Mouse (Mus musculus) spleen, adult 18-20 months (tissue): Measurements from ENCODE around the gene Bpifa5.
A peak's percentile ranks its signal among the peaks of the same experiment; 100 is the strongest.
"Not testable (repeated sequence)": the region's sequence is repeated elsewhere in the genome, so short reads cannot be mapped to it uniquely, and the experiment has no call there.

ENCODE experiments used
- DNase-seq, 2 experiments: peaks; one replicate each; pipeline ENCODE4 v3.0.0; 2022; ENCODE audit warnings: mixed read lengths in 2 of 2

Gene Bpifa5

DNA sequence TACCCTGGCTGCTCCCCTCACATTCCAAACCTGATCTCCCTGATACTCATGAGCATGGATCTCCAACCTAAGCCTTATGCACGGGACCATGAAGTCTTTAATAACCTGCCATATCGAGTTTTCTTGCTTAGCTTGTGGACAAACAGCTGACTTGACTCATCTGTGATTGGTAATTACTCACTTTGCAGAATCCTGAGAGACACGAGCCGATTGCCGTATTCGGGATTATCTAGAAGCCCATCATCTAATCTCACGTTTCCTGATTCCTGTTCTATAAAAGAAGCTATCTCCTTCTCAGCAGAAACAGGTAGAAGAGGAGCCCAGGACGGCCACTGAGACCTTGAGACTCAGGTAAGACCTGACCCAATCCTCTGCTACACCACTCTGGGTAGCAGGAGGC lies at the start of gene Bpifa5:
Gene Bpifa5 (plus strand): TSS at position 301 of the 400 bp plus-strand sequence.
- no peak for DNase-seq

- no peak for DNase-seq
These were observed 45.0 kb upstream of the Bpifa5 start for GRCm38 (mm10) chr2:154117381-154117780.

DNA sequence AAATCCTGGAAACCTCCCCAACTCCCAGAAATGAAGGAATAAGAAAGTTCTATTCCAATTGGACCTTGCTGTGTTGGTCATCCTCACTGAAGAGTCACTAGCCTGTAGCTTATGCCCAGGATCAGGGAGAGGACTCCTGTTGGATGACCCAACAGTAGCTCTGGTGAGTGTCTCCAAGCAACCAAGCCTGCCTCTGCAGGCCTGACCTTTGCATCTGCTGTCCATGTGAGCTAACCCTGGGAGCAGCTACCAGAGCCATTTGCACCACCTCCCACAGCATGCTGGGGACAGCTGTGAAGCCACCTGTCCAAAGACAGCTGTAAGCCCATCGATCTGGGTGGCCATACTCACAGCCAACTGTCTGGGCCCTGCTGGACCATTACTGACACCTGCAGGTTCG lies 32.3 kb upstream of the Bpifa5 start, which contains the start of gene Bpifa3:
Gene Bpifa3 (plus strand): TSS at position 217 of the 400 bp plus-strand sequence.
- DNase-seq: no peak

DNA sequence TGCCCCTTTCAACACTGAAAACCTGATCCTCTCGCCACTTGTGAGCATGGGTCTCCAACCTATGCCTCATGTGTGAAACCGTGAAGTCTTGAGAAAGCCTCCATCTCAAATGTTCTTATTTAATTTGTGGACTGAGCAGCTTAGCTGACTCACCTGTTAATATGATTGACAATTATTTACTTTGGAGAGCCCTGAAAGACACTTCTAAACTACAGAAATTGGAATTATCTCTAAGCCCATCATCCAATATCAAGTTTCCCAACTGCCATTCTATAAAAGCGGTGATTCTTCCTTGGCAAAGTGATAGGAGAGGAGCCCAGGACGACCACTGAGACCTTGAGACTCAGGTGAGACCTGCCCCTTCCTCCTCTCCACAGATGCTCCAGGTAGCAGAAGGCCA lies 19.8 kb upstream of the Bpifa5 start, which contains the start of gene Bpifa1:
Gene Bpifa1 (plus strand): TSS at position 301 of the 400 bp plus-strand sequence.
- no peak for DNase-seq

- no peak for DNase-seq
These were observed 18.7 kb upstream of the Bpifa5 start for GRCm38 (mm10) chr2:154143735-154144134.

DNA sequence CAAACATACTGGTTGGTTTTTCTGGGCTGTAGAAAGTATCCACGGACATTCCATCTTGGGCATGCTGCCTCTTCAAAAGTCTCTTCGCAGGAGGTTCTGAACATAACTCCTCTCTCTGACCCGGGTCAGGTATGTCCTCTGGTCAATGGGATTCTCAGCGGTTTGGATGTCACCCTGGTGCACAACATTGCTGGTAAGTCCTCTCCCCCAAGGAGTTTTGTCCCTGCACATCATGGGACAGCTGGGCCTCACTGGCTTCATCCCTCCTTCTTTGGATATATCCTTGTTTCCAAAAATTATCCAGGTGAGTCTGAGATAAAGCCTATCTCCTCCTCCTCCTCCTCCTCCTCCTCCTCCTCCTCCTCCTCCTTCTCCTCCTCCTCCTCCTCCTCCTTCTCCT lies 14.9 kb upstream of the Bpifa5 start:
- DNase-seq: no peak

GRCm38 (mm10) chr2:154158433-154158832 lies 4.0 kb upstream of the Bpifa5 start:
- peak in 1 of 2 experiments; percentile 5 for DNase-seq

GRCm38 (mm10) chr2:154163306-154163705 lies 899 bp downstream of the Bpifa5 start:
- no peak for DNase-seq

DNA sequence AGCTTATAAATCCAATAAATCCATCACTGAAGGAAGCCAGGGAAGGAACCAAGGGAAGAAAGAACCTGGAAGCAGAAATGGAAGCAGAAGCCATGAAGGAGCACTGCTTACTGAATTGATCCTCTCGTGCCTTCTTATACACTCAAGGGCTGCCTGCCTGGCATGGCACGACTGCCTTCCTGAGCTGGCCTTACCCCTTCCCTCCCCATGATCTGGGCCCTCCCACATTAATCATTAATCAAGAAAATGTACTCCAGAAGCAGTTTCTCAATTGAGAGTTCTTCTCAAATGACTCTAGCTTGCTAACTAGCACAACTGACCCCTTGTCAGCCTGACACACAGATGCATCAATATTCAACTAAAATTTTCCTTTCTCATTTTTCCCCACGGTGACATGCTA lies 6.8 kb downstream of the Bpifa5 start:
- no peak for DNase-seq

- DNase-seq: no peak
These were observed 9.2 kb downstream of the Bpifa5 start for GRCm38 (mm10) chr2:154171621-154172020.

DNA sequence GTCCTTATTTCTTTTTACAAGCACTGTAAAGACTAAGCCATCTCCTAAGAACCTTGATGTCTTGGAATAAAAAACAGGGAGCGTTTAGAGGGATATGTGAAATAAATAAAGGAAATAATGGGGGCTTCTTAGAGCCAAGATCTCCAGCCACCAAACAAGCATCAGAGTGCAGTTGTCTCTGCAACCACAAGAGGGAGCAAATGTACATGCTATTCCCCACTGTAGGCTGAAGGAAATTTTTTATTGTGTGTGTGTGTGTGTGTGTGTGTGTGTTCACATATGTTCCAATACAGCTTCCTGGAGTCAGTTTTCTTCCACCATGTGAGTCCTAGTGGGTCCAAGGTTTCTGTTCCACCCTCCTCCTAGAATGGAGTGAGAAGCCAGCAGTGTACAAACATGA lies 10.9 kb downstream of the Bpifa5 start:
- no peak for DNase-seq

DNA sequence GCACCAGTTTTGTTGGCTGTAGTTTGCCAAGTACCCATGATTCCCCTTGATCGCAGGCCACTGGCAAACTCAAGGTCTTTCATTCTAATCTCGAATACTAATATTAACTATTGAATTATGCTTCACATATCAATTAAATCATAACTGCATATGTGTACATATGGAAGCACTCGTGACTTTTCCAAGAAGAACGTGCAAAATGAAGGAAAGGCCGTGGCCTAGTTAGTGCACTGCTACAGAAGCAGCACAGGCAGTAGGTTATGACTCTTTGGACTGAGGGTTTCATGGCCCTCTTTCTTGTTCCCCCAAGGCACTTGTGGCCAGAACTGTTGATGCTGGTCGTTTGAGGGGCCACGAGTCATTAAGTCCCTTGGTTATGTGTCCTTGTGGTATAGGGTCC lies 19.5 kb downstream of the Bpifa5 start:
- DNase-seq: not testable (repeated sequence)

GRCm38 (mm10) chr2:154183061-154183460 lies 20.7 kb downstream of the Bpifa5 start:
- not testable (repeated sequence) for DNase-seq

DNA sequence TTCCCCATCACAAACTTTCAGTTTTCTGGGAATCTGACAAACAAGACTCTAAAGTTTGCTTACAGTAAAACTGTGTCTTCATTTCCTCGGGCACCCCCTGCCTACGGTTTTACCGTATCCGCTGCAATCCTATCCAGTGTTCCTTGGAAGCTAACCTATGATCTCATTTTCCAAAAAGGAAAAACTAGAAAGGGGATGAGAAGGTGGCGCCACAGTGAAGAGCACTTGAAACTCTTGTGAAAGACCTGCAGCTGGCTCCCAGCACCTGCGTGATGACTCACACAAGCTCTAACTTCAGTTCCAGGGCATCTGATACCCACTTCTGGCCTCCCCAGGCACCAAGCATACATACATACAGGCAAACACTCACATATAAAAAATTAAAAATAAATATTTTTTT lies 22.9 kb downstream of the Bpifa5 start:
- DNase-seq: no peak

DNA sequence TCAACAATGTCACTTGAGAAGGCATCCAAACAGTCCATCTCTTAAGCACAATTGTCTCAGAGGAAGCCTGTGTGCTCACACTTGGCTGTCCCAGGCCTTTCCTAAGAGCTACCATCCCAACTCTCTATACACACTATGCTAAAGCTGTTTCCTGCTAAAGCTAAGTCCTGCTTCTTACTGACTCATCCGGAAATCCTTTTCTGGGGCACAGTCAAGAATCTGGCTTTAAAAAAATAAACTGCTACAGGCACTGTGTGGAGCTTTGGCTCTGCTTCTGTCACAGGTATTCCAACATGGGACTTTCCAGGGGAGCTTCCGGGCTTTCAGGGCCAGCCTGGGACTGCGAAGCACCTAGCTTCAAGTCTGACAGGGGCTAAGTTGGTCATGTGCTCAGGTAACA lies 23.3 kb downstream of the Bpifa5 start:
- no peak for DNase-seq

DNA sequence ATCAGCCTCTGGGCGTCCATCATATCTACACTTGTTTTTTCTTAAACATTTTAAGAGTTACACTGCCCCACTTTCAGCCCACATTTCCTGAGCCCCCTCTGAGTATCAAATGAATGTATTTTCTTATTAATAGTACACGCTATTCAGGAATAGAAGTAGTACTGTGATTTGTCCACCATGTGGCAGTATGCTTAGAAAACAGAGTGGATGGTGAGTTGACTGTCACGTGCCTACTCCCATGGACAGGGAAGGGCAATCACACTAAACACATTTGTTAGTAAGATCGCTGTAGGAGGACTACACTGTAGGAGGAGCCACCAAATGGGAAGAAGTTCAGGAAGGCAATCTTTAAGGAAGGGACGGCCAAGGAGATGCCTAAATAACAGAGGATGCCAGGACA lies 25.1 kb downstream of the Bpifa5 start:
- DNase-seq: no peak

GRCm38 (mm10) chr2:154189877-154190434 lies 27.5 kb downstream of the Bpifa5 start:
- no peak for DNase-seq

- no peak for DNase-seq
These were observed 28.3 kb downstream of the Bpifa5 start, which contains the start of gene Bpifb1 for GRCm38 (mm10) chr2:154190546-154191258. Bpifb1 (plus strand) TSS chr2:154190818.

GRCm38 (mm10) chr2:154192141-154192540 lies 29.7 kb downstream of the Bpifa5 start:
- DNase-seq: no peak

DNA sequence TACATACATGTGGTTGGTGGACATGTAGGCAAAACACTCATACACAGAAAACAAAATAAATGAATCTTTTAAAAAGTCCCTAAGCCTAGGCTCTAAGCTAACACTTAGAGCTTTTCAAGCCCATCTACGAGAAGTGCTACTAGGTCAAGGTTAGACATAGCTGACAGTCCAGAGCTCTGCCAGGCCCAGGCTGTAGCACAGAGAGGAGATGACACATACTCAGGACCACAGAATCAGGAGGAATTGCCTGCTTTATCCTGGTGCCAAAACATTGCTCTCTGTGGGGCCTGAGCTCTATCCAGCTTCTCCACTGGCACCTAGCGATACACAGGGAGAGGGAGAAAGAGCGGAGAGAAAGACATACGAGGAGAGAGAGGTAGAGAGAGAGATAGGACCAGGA lies 30.7 kb downstream of the Bpifa5 start:
- DNase-seq: no peak

DNA sequence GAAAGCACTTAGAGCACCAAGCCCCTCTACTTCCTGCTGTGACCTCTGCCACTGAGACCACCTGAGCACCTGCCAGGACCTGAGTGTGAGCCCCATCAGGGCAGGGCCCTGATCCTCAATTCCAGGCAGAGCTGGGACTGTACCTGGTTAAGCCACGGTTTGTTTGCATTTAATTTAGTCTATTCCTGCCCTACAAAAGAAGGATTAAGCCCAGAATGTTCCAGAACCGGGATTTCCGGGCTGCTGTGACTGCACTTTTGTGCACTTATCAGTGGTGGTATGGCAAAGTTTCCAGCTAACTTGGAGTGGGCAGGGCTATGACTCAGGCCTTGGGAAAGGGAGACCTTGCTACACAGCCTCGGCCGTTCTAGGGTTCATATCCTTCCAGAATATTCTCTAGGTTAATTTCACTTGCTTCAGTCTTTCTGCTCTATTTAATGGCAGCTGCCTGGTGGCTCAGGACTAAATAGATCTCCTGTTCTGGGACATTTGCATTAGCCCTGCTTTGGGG lies 31.6 kb downstream of the Bpifa5 start:
- DNase-seq: no peak

- no peak for DNase-seq
These were observed 34.6 kb downstream of the Bpifa5 start for GRCm38 (mm10) chr2:154197036-154197435.

DNA sequence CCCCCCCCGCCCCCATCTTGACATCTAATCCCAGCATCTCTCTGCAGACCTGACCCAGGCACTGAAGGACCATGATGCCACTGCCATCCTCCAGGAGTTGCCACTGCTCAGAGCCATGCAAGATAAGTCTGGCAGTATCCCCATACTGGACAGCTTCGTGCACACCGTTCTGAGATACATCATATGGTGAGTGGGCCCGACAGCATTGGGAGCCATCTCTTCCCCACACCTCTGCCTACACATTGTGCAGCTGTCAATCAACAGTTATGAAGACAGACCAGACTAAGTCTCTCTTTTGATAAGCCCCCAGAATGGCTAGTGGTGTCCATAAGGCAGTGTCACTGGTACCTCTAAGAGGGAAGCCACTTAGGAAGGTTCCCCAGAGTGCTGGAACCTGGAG lies 42.2 kb downstream of the Bpifa5 start:
- DNase-seq: no peak

GRCm38 (mm10) chr2:154206908-154207307 lies 44.5 kb downstream of the Bpifa5 start:
- DNase-seq: no peak
